Mouse (Mus musculus) intestine, embryonic 16.5 days (tissue): Measurements from ENCODE around the gene Hpn. TPM values are rescaled to one million over a fixed set of nuclear protein-coding genes. Genes with fewer than 3 reads are reported as not detected.
A peak's percentile ranks its signal among the peaks of the same experiment; 100 is the strongest.

ENCODE experiments used
- ATAC-seq: fragments of 200-750 bp; cut with Nextera tagmentation; 2 replicates; pipeline ENCODE4 v1.8.0; 2017; ENCODE audit warnings: moderate TSS enrichment, moderate library complexity
- H3K27ac ChIP-seq: fragments of 300-500 bp; sonication (generic); 2 replicates; pipeline ENCODE4 v1.5.1; 2014; ENCODE audit warnings: mild to moderate bottlenecking, low read length
- H3K27me3 ChIP-seq: fragments of 300-500 bp; sonication (generic); replicated peaks from 2 replicates; pipeline ENCODE4 v1.6.1; 2014; ENCODE audit warnings: low read length, control low read depth, mixed read lengths; ENCODE audit not compliant: control insufficient read depth, insufficient read depth
- H3K36me3 ChIP-seq: fragments of 300-500 bp; sonication (generic); 2 replicates; pipeline ENCODE4 v1.6.1; 2014; ENCODE audit warnings: low read length, control low read depth; ENCODE audit not compliant: control insufficient read depth, insufficient read depth
- H3K4me1 ChIP-seq: fragments of 300-500 bp; sonication (generic); 2 replicates; pipeline ENCODE4 v1.6.1; 2014; ENCODE audit warnings: low read length, control low read depth, mixed read lengths; ENCODE audit not compliant: control insufficient read depth, insufficient read depth
- H3K4me2 ChIP-seq: fragments of 300-500 bp; sonication (generic); 2 replicates; pipeline ENCODE4 v1.6.1; 2014; ENCODE audit warnings: low read depth, low read length, control low read depth
- H3K4me3 ChIP-seq: fragments of 300-500 bp; sonication (generic); 2 replicates; pipeline ENCODE4 v1.5.1; 2014; ENCODE audit warnings: mild to moderate bottlenecking, low read length
- H3K9ac ChIP-seq: fragments of 300-500 bp; sonication (generic); 2 replicates; pipeline ENCODE4 v1.6.1; 2014; ENCODE audit warnings: low read depth, low read length
- H3K9me3 ChIP-seq: fragments of 300-500 bp; sonication (generic); 2 replicates; pipeline ENCODE4 v1.6.1; 2016; ENCODE audit warnings: low read length, control low read depth; ENCODE audit not compliant: control insufficient read depth
- WGBS: fragments of 180-500 bp; shearing (Covaris S2); extraction: QIAGEN DNeasy Blood & Tissue Kit; methylation state at CpG from one replicate; pipeline ENCODE4 v1.1.7; 2014; 5-methylcytosine and 5-hydroxymethylcytosine counted together
- polyA plus RNA-seq: library from polyadenylated mRNA; unstranded; fragments of >200 nt; fragmentation: Nextera tagmentation; extraction: Ambion mirVana; gene quantifications from 2 replicates; pipeline ENCODE4 v1.2.1, GENCODE M21; 2015

Gene Hpn
- polyA plus RNA-seq, 1 experiment from 2014 or later = 66.4 TPM

- ATAC-seq = peak; percentile 69
- peak within 1 kb of the TSS; percentile 61 for H3K4me3 ChIP-seq
- H3K9ac ChIP-seq = peak within 1 kb of the TSS; percentile 63
- H3K36me3 ChIP-seq = peaks cover 3% of the 10 kb centered on the region; the same call in 1 of the 2 replicates
- H3K4me2 ChIP-seq = peak within 1 kb of the TSS; percentile 98
- H3K27me3 ChIP-seq = peaks cover 31% of the 10 kb centered on the region
- H3K4me1 ChIP-seq = peaks cover 11% of the 10 kb centered on the region
- WGBS = 1% methylated on average over 57 of the region's 60 CpGs
- H3K9me3 ChIP-seq = no peaks in the 10 kb centered on the region
- H3K27ac ChIP-seq = no peak within 1 kb of the TSS
Measured at GRCm38 (mm10) chr7:31126851-31127724, 12.0 kb upstream of the Hpn start, which contains the start of gene Scn1b. TSS of gene Scn1b (minus strand) at chr7:31127003.

GRCm38 (mm10) chr7:31126211-31126751 lies 11.2 kb upstream of the Hpn start:
- H3K4me1 ChIP-seq = peaks cover 11% of the 10 kb centered on the region

GRCm38 (mm10) chr7:31125116-31125515 lies 10.0 kb upstream of the Hpn start:
- WGBS = 77% methylated on average over 13 of the region's 13 CpGs

More at GRCm38 (mm10) chr7:31126211-31126751, 11.2 kb upstream of the Hpn start:
- H3K4me2 ChIP-seq = peak overlapping the region; percentile 98
- H3K4me3 ChIP-seq = peak overlapping the region; percentile 61
- ATAC-seq = peak; percentile 2; the same call in 1 of the 2 replicates
- H3K27ac ChIP-seq = no peak overlapping the region
- H3K27me3 ChIP-seq = peaks cover 31% of the 10 kb centered on the region
- H3K9me3 ChIP-seq = no peaks in the 10 kb centered on the region
- WGBS = under 1% methylated on average over 48 of the region's 53 CpGs
- H3K9ac ChIP-seq = peak overlapping the region; percentile 63
- H3K36me3 ChIP-seq = peaks cover 3% of the 10 kb centered on the region; the same call in 1 of the 2 replicates

GRCm38 (mm10) chr7:31124381-31124780 lies 9.3 kb upstream of the Hpn start:
- peaks cover 31% of the 10 kb centered on the region for H3K27me3 ChIP-seq
- H3K36me3 ChIP-seq = no peaks in the 10 kb centered on the region
- WGBS = 84% methylated on average over 5 of the region's 5 CpGs
- peaks cover 11% of the 10 kb centered on the region for H3K4me1 ChIP-seq
- no peak overlapping the region for H3K27ac ChIP-seq
- no peak for ATAC-seq
- H3K4me3 ChIP-seq = no peak overlapping the region
- no peak overlapping the region for H3K4me2 ChIP-seq
- no peak overlapping the region for H3K9ac ChIP-seq
- H3K9me3 ChIP-seq = no peaks in the 10 kb centered on the region

More at GRCm38 (mm10) chr7:31125116-31125515, 10.0 kb upstream of the Hpn start:
- Histone ChIP-seq H3K27ac (no peak overlapping the region), H3K27me3 (peaks cover 31% of the 10 kb centered on the region), H3K4me2 (no peak overlapping the region), H3K9me3 (no peaks in the 10 kb centered on the region), H3K36me3 (peaks cover under 1% of the 10 kb centered on the region; the same call in 1 of the 2 replicates), H3K4me1 (peaks cover 11% of the 10 kb centered on the region), H3K4me3 (no peak overlapping the region), H3K9ac (no peak overlapping the region)
- no peak for ATAC-seq

- H3K4me2 ChIP-seq = no peak overlapping the region
- no peaks in the 10 kb centered on the region for H3K9me3 ChIP-seq
- ATAC-seq = no peak
- no peak overlapping the region for H3K9ac ChIP-seq
- 81% methylated on average over 3 of the region's 3 CpGs for WGBS
- no peaks in the 10 kb centered on the region for H3K36me3 ChIP-seq
- H3K4me3 ChIP-seq = no peak overlapping the region
- H3K27ac ChIP-seq = no peak overlapping the region
- H3K4me1 ChIP-seq = peaks cover 11% of the 10 kb centered on the region
- peaks cover 31% of the 10 kb centered on the region for H3K27me3 ChIP-seq
Measured at GRCm38 (mm10) chr7:31123697-31124096, 8.6 kb upstream of the Hpn start.

GRCm38 (mm10) chr7:31122641-31123631 lies 7.8 kb upstream of the Hpn start:
- Histone ChIP-seq H3K9ac (no peak overlapping the region), H3K4me1 (peaks cover 11% of the 10 kb centered on the region), H3K9me3 (no peaks in the 10 kb centered on the region), H3K4me2 (no peak overlapping the region), H3K27ac (no peak overlapping the region), H3K36me3 (no peaks in the 10 kb centered on the region), H3K27me3 (peaks cover 31% of the 10 kb centered on the region), H3K4me3 (no peak overlapping the region)
- 89% methylated on average over 16 of the region's 16 CpGs for WGBS
- no peak for ATAC-seq

GRCm38 (mm10) chr7:31119556-31119955 lies 4.5 kb upstream of the Hpn start:
- no peak overlapping the region for H3K4me2 ChIP-seq
- H3K9me3 ChIP-seq = no peaks in the 10 kb centered on the region
- no peak for ATAC-seq
- WGBS = 84% methylated on average over 5 of the region's 5 CpGs
- H3K9ac ChIP-seq = no peak overlapping the region
- H3K4me1 ChIP-seq = peaks cover 9% of the 10 kb centered on the region
- no peaks in the 10 kb centered on the region for H3K36me3 ChIP-seq
- no peak overlapping the region for H3K27ac ChIP-seq
- 0 out of 2 replicates have a peak, but pooled peaks cover under 1% of the 10 kb centered on the region for H3K27me3 ChIP-seq
- no peak overlapping the region for H3K4me3 ChIP-seq

GRCm38 (mm10) chr7:31118486-31118885 lies 3.4 kb upstream of the Hpn start:
- no peaks in the 10 kb centered on the region for H3K9me3 ChIP-seq
- no peak for ATAC-seq
- H3K27ac ChIP-seq = no peak overlapping the region
- H3K4me2 ChIP-seq = no peak overlapping the region
- H3K4me1 ChIP-seq = peaks cover 13% of the 10 kb centered on the region
- no peak overlapping the region for H3K9ac ChIP-seq
- 84% methylated on average over 7 of the region's 7 CpGs for WGBS
- no peak overlapping the region for H3K4me3 ChIP-seq
- no peaks in the 10 kb centered on the region for H3K36me3 ChIP-seq
- no peaks in the 10 kb centered on the region for H3K27me3 ChIP-seq
